Mouse (Mus musculus): Measurements from ENCODE around the gene Mucl2. TPM values are rescaled to one million over a fixed set of nuclear protein-coding genes. Genes with fewer than 3 reads are reported as not detected.
"Not testable (repeated sequence)": the region's sequence is repeated elsewhere in the genome, so short reads cannot be mapped to it uniquely, and the experiment has no call there.

The Mucl2 gene
- not detected in 2 replicates for total RNA-seq (2014; rRNA removed)
- polyA plus RNA-seq (2015; fragmentation: Nextera tagmentation; extraction: Ambion mirVana): not detected in 2 replicates

- no peaks in the 10 kb centered on the region for H3K36me3 ChIP-seq (ENCODE audit: insufficient read depth, low read length)
- no peak for DNase-seq (ENCODE audit: low spot score)
- ATAC-seq: no peak
- H3K4me1 ChIP-seq (ENCODE audit: insufficient read depth, low read length): no peaks in the 10 kb centered on the region
- no peak for TF ChIP-seq CTCF (IDR thresholded peaks at IDR 0.05; ENCODE audit: low read depth)
- H3K27ac ChIP-seq: no peak within 1 kb of the TSS
- H3K4me3 ChIP-seq (ENCODE audit: low read length): no peak within 1 kb of the TSS
- no peaks in the 10 kb centered on the region for H3K27me3 ChIP-seq (ENCODE audit: insufficient read depth, low read length)
- WGBS: 89% methylated on average over 1 of the region's 1 CpGs
- H3K9me3 ChIP-seq (ENCODE audit: low read length): no peaks in the 10 kb centered on the region
- no peak within 1 kb of the TSS for H3K9ac ChIP-seq (replicated peaks; ENCODE audit: low read length)
- no peak within 1 kb of the TSS for H3K4me2 ChIP-seq (ENCODE audit: low read depth, low read length)
Observed at GRCm38 (mm10) chr15:103899212-103899611, at the start of gene Mucl2. Mucl2 (minus strand) TSS chr15:103899312.

- H3K9ac ChIP-seq (replicated peaks; ENCODE audit: low read length); H3K4me1 ChIP-seq (ENCODE audit: insufficient read depth, low read length); H3K9me3 ChIP-seq (ENCODE audit: low read length); H3K36me3 ChIP-seq (ENCODE audit: insufficient read depth, low read length); H3K4me2 ChIP-seq (ENCODE audit: low read depth, low read length); ATAC-seq; DNase-seq (ENCODE audit: low spot score); H3K27me3 ChIP-seq (ENCODE audit: insufficient read depth, low read length); H3K27ac ChIP-seq; H3K4me3 ChIP-seq (ENCODE audit: low read length): not testable (repeated sequence)
- 43% methylated on average over 1 of the region's 1 CpGs for WGBS
Observed at GRCm38 (mm10) chr15:103913061-103913460, 13.9 kb upstream of the Mucl2 start.

Small RNAs within 50 kb of the gene (microRNA-seq; reads per million reads assigned to microRNA genes)
- gene Gm22852: 0 reads per million in 2 experiments

Other genes starting within 250 kb of the Mucl2 start
- gene Mucl1, start 143.8 kb downstream of the Mucl2 start, total RNA-seq (2014; rRNA removed): not detected in 2 replicates
- not detected in 2 replicates for gene Mucl1, start 143.8 kb downstream of the Mucl2 start, polyA plus RNA-seq (2015; fragmentation: Nextera tagmentation; extraction: Ambion mirVana)